Mouse (Mus musculus): Measurements from ENCODE around the gene Pfkfb4. TPM values are rescaled to one million over a fixed set of nuclear protein-coding genes. Genes with fewer than 3 reads are reported as not detected.

Pfkfb4 gene
- total RNA-seq, 2 experiments from 2014 or later, result 5.3 to 9.1 TPM

DNA sequence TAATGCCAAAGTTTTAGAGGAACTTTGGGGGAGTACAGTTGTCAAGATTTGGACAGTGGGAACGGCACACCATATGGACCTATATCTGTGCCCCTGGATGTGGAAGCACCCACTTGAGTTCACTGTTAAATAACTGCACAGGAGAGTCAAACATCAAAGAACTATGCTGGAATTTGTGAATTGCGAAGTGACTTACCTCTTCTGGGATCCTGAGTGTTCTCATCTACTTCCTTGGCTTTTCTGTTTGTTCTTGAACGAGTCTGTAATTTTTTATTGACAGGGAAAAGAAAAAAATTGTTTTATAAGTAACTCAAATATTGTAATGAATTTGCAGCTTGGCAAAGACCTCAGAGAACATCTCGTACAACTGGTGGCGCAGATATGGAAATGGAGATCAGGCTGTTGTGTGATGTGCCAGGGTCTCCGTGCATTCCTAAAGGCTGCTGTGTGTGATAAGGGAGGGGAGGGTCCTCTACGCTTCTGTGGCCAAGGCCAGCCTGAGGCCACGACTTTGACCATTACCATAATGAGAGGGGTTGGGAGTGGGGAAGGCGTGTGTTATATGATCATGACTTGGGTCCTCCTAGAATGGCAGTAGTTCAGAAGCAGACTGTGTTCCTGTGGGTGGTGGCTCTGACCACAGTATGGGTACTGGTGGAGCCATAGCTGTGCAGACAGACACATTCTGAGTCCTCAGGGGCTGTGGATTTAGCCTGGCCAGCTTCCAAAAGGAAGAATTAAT is 1.2 kb downstream of the Pfkfb4 start:
- DNase-seq (ENCODE audit: low spot score in 2 of 2), result no peak

DNA sequence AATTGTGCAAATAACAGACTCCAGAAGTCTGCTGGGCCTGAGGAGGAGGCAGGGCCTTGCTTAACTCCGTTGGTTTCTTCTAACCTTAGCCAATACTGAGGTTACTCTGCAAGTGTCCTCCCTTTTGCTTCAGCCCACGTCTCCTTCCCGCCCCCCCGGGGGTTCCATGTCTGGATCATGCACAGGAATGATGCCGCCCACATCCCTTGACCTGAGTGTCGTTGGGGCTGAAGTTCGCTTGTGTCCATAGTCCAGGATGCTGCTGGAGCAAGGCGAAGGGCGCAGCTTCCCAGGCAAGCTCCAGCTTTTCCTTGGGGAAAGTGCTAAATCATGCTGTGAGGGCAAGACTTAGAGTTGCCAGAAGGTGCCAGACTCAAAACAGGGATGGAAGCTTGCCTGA is 4.8 kb downstream of the Pfkfb4 start:
- no peak for DNase-seq (ENCODE audit: low spot score in 2 of 2)

GRCm38 (mm10) chr9:108998287-108999166 is 6.9 kb downstream of the Pfkfb4 start:
- no peak for DNase-seq (ENCODE audit: low spot score in 2 of 2)

GRCm38 (mm10) chr9:108999167-108999526 is 7.6 kb downstream of the Pfkfb4 start:
- no peak for DNase-seq (ENCODE audit: low spot score in 2 of 2)

DNA sequence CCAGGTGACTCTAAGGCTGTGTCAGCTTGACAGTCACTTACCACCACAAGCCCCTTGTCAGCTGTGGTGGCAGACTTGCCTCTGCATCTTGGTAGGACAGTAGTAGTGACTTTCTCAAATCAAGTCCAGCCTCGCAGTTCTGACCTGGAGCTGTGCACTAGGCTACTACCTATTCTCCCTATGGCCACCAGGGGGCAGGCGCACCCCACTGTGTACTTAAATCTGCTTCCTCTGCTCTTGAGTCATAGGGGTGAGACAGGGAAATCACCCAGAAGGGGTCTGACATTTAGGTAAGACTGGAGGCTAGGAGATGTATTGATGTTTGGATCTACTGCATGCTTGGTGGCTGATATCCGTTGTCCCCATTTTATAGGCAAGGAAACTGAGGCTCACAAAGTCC is 9.1 kb downstream of the Pfkfb4 start:
- no peak for DNase-seq (ENCODE audit: low spot score in 2 of 2)

GRCm38 (mm10) chr9:109003201-109003600 is 11.6 kb downstream of the Pfkfb4 start:
- no peak for DNase-seq (ENCODE audit: low spot score in 2 of 2)

- no peak for DNase-seq (ENCODE audit: low spot score in 2 of 2)
Observed at GRCm38 (mm10) chr9:109007025-109007780, 15.6 kb downstream of the Pfkfb4 start.

- DNase-seq (ENCODE audit: low spot score in 2 of 2), result no peak
Observed at GRCm38 (mm10) chr9:109008081-109008480, 16.5 kb downstream of the Pfkfb4 start.

- DNase-seq (ENCODE audit: low spot score in 2 of 2), result no peak
Observed at GRCm38 (mm10) chr9:109008994-109009635, 17.5 kb downstream of the Pfkfb4 start.

- DNase-seq (ENCODE audit: low spot score in 2 of 2), result no peak
Observed at GRCm38 (mm10) chr9:109009636-109010315, 18.2 kb downstream of the Pfkfb4 start.

- DNase-seq (ENCODE audit: low spot score in 2 of 2), result no peak
Observed at GRCm38 (mm10) chr9:109010316-109010690, 18.7 kb downstream of the Pfkfb4 start.

- DNase-seq (ENCODE audit: low spot score in 2 of 2), result no peak
Observed at GRCm38 (mm10) chr9:109015397-109015796, 23.8 kb downstream of the Pfkfb4 start.

DNA sequence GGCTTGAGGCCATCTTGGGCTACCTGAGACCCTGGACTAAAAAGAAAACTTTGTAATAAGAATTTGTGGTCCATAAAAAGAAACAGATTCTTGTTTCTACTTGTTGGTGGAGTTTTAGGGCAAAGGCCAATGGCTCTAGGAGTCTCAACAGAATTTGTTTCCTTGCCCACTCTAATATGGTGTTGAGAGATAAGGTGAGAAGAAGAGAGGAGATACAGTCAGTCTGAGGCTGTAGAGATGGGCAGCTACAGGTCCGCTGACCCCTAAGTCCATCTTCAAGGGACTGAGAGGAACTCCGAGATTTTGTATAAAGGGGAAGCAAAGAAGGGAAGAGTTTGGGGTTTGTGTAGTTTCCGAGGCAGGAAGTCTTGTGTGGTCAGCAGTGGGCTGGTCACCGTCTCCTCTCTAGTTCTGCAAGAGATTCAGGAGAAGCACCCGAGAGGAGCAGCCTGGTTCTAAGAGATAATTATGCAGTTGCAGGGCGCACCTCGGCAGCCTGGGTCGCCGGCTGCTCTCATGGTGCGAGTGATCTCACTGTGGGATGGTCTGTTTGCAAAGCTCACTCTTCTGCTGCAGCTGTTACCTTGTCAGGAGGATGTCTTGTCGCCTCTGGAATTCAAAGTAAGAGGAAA is 25.5 kb downstream of the Pfkfb4 start:
- no peak for DNase-seq (ENCODE audit: low spot score in 2 of 2)

DNA sequence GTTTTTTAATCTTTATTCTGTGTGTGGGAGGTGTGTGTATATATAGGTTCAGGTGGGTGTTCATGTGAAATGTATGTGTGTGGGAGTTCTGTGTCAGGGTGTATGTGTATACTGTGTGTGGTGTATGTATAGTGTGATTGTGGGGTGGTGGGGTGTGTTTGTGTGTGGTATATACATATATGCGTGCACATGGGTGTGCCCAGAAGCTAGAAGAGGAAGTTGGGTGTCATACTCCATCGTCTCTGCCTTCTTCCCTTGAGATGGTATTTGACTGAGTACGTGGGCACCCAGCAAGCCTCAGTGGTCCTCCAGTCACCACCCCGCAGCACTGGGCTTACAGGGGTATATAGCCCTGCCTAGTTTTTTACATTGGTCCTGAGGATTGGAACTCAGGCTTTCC is 29.9 kb downstream of the Pfkfb4 start:
- no peak for DNase-seq (ENCODE audit: low spot score in 2 of 2)

DNA sequence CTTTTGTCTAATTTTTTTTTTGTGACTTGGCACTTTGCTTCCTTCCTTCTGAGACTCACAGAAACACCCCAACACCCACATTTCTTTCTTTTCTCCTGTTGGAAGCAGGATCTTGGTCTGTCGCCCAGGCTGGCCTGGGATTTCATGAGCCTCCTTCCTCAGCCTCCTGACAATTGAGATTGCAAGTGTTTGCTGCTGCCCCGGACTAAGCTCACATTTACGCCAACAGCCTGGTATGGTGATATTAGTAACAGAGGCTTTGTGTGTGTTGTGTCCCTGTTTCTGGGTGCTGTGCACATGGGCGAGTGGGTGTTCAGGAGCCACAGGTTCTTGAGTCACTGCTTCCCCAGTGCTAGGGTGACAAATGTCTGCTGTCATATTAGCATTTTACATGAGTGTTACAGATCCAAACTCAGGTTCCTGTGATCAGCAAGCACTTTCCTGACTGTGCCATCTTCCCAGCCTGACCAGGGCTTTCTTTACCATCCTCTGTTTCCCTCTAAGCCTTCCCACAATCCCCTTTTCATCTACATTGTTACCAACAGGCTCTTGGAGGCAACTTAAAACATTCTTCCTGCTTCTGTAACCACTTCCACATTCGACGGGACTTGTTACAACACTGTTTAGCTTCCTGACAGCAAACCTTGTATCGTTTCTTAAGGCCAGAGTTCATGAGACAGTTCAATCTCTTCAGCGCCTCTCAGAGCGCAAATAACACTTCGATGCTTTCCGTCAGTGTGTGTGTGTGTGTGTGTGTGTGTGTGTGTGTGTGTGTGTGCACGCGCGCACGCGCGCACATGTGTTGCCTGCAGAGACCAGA is 31.5 kb downstream of the Pfkfb4 start:
- no peak for DNase-seq (ENCODE audit: low spot score in 2 of 2)

DNA sequence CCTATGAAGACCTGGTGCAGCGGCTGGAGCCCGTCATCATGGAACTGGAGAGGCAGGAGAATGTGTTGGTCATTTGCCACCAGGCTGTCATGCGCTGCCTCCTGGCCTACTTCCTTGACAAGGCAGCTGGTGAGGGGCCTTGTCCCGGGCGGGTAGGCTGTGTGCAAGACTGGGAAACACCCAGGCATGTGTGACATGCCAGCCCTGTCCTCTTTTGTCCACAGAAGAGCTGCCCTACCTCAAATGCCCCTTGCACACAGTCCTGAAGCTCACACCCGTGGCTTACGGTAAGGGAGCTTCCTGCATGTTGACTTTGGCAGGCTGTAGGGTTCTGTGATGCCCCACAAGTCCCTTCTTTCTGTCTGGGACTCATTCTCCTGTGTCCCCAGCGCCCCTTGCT is 35.9 kb downstream of the Pfkfb4 start:
- no peak for DNase-seq (ENCODE audit: low spot score in 2 of 2)

DNA sequence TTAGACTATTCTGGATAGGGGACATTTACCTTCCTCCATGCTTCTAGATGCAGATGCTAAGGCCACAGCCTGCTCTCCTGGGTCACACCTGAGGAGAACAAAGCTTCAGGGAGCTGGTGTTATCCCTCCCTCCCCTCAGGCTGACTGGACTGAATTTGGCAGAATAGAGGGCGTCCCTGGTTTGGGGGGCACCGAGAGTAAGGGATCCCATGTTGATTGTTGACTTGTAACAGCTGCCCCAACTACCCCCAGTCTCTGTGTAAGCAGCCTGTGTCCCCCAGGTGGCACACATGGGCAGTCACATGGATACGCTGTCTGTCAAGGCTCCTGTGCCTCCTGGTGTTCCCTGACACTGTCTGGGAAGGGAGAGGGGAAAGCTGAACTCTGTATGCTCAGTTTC is 36.8 kb downstream of the Pfkfb4 start:
- no peak for DNase-seq (ENCODE audit: low spot score in 2 of 2)

- DNase-seq (ENCODE audit: low spot score in 2 of 2), result no peak
Observed at GRCm38 (mm10) chr9:109028919-109029318, 37.3 kb downstream of the Pfkfb4 start.

GRCm38 (mm10) chr9:109030312-109030711 is 38.7 kb downstream of the Pfkfb4 start:
- DNase-seq (ENCODE audit: low spot score in 2 of 2), result no peak
